Mouse (Mus musculus): ENCODE measurements around the gene Rpl36al. TPM values are rescaled to one million over a fixed set of nuclear protein-coding genes. Genes with fewer than 3 reads are reported as not detected.
"Not testable (repeated sequence)": the region's sequence is repeated elsewhere in the genome, so short reads cannot be mapped to it uniquely, and the experiment has no call there.

The Rpl36al gene
- polyA plus RNA-seq, 1 experiment: 360 TPM

DNA sequence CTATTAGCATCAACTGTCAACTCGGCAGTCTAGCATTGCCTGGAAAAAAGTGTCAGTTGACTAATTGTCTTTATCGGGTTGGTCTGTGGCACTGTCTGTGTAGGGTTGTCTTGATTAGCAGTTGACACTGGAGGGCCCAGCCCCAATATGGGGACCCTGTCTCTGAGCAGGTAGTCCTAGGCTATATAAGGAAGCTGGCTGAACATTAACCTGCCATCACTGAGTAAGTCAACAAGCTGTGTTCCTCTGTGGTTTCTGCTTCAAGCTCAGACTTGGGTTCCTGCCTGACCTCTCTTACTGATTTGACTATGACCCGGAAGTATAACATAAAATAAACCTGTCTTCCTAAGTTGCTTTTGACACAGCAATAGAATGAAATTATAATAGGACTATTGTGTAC, 7.9 kb downstream of the Rpl36al start:
- H3K27me3 ChIP-seq (ENCODE audit: control insufficient read depth, insufficient read depth, low read length): no peaks in the 10 kb centered on the region
- DNase-seq: no peak
- H3K4me3 ChIP-seq (replicated peaks; ENCODE audit: insufficient read depth, low read depth, low read length): no peak overlapping the region
- no peak overlapping the region for H3K27ac ChIP-seq (ENCODE audit: insufficient read depth, low read length)
- WGBS: 93% methylated on average over 3 of the region's 3 CpGs
- TF ChIP-seq POLR2A (IDR thresholded peaks at IDR 0.05; ENCODE audit: borderline replicate concordance, insufficient read depth, low read length): no peak
- TF ChIP-seq CTCF (IDR thresholded peaks at IDR 0.05; ENCODE audit: borderline replicate concordance, insufficient read depth, low read depth, low read length): no peak
- no peaks in the 10 kb centered on the region for H3K4me1 ChIP-seq (ENCODE audit: control insufficient read depth, insufficient read depth, low read length)

DNA sequence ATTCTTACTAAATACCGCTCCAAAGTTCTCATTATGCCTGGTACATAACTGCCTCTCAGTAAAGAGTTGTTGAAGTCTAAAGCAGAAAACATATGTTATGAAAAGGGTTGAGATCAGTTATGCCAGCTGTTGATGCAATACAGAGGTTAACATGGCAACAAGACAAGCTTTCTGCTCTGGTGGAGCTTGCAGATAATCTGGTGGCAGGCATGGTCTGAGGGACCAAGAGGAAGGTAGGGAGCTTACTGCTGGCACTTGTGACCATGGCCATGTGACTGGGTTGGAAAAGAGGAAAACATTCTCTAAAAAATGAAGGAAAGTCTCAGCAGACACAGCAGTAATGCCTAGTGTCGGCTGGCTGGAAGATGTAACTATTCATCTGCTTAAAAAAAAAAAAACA, 12.6 kb downstream of the Rpl36al start:
- H3K27ac ChIP-seq (ENCODE audit: insufficient read depth, low read length): no peak overlapping the region
- 91% methylated on average over 2 of the region's 2 CpGs for WGBS
- DNase-seq: no peak

DNA sequence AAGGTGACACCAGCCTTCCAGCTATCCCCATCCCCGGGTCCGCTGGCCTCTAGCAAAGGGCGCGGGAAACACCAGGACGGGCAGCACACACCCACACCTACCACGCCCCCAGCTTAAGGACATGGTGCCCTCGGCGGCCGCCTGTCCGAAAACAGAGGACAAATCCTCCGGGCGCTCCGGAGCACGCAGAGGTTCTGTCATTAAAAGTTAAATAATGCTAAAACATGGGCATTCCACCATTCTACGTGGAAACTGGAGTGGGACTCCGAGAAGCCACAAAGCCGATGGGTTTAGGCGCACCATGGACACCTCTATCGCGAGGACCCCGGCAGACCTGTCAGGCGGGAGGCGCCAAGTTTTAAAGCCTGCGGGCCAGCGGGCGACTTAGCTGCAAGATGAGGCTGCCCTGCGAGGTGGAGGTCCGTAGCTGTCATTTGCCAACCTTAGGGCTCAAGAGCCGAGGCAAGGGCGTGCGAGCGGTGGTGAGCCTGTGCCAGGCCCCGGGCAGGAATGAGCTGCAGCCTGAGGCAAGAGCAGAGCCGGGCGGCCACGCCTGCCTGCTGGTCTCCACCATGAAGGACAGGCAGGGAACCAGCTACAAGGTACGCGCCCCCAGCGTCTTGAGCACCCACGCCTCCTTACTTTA, 15.3 kb downstream of the Rpl36al start, which contains the start of gene Lrr1:
TSS of gene Lrr1 (plus strand) at position 354 of the 646 bp plus-strand sequence.
- TF ChIP-seq CTCF (IDR thresholded peaks at IDR 0.05; ENCODE audit: borderline replicate concordance, insufficient read depth, low read depth, low read length) (no peak), POLR2A (IDR thresholded peaks at IDR 0.05; ENCODE audit: borderline replicate concordance, insufficient read depth, low read length) (no peak; the same call in 1 of the 2 replicates)
- peak; percentile 82 to 94 for DNase-seq
- Histone ChIP-seq H3K4me1 (ENCODE audit: control insufficient read depth, insufficient read depth, low read length) (no peaks in the 10 kb centered on the region), H3K4me3 (replicated peaks; ENCODE audit: insufficient read depth, low read depth, low read length) (peak within 1 kb of the TSS; percentile 78), H3K27ac (ENCODE audit: insufficient read depth, low read length) (peak within 1 kb of the TSS; percentile 80; the same call in 1 of the 2 replicates), H3K27me3 (ENCODE audit: control insufficient read depth, insufficient read depth, low read length) (no peaks in the 10 kb centered on the region)
- WGBS: under 1% methylated on average over 40 of the region's 40 CpGs

More for the DNA sequence above, 12.6 kb downstream of the Rpl36al start:
- no peak overlapping the region for H3K4me3 ChIP-seq (replicated peaks; ENCODE audit: insufficient read depth, low read depth, low read length)
- no peak for TF ChIP-seq POLR2A (IDR thresholded peaks at IDR 0.05; ENCODE audit: borderline replicate concordance, insufficient read depth, low read length)
- no peak for TF ChIP-seq CTCF (IDR thresholded peaks at IDR 0.05; ENCODE audit: borderline replicate concordance, insufficient read depth, low read depth, low read length)
- H3K4me1 ChIP-seq (ENCODE audit: control insufficient read depth, insufficient read depth, low read length): no peaks in the 10 kb centered on the region
- no peaks in the 10 kb centered on the region for H3K27me3 ChIP-seq (ENCODE audit: control insufficient read depth, insufficient read depth, low read length)

DNA sequence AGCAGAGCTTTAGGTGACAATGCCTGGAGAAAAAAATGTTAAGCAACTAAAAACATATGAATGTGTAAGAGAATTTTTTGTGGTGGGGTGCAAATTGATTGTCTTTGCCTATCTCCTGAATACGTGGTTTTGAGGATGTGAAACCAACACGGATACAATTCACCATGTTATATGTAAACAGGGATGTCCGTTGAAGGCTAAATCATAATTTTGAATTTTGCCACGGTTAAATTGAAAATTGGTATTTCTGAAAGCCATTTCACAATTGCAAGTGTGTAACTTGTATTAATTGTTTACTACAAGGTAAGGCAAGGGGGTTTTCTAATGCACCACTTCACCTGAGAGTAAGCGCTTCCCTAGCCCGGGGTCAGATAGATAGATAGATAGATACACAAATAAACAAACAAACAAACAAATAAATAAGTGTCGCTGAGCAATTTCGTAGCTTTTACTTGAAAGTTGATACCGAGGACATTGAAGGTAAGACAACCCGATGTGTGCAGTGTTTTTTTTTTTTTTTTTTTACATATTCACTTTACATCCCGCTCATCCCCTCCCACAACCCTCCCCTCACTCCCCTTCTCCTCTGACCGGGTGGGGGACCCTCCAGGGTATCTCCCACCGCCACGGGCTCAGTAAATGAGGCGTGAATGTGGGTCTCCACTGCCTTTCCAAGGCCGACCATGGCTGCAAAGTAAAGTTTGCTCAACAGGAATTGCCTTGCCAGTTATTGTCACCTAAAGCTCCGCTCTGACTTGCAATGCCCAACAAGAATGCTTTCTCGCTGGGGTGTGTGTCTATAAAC, 16.0 kb downstream of the Rpl36al start:
- H3K4me1 ChIP-seq (ENCODE audit: control insufficient read depth, insufficient read depth, low read length): no peaks in the 10 kb centered on the region
- H3K27ac ChIP-seq (ENCODE audit: insufficient read depth, low read length): no peak overlapping the region
- peak overlapping the region; percentile 78 for H3K4me3 ChIP-seq (replicated peaks; ENCODE audit: insufficient read depth, low read depth, low read length)
- no peaks in the 10 kb centered on the region for H3K27me3 ChIP-seq (ENCODE audit: control insufficient read depth, insufficient read depth, low read length)
- TF ChIP-seq POLR2A (IDR thresholded peaks at IDR 0.05; ENCODE audit: borderline replicate concordance, insufficient read depth, low read length): 0 out of 2 replicates have a peak, but pooled peaks have one; percentile 18
- TF ChIP-seq CTCF (IDR thresholded peaks at IDR 0.05; ENCODE audit: borderline replicate concordance, insufficient read depth, low read depth, low read length): no peak
- DNase-seq: no peak
- WGBS: 7% methylated on average over 18 of the region's 18 CpGs

DNA sequence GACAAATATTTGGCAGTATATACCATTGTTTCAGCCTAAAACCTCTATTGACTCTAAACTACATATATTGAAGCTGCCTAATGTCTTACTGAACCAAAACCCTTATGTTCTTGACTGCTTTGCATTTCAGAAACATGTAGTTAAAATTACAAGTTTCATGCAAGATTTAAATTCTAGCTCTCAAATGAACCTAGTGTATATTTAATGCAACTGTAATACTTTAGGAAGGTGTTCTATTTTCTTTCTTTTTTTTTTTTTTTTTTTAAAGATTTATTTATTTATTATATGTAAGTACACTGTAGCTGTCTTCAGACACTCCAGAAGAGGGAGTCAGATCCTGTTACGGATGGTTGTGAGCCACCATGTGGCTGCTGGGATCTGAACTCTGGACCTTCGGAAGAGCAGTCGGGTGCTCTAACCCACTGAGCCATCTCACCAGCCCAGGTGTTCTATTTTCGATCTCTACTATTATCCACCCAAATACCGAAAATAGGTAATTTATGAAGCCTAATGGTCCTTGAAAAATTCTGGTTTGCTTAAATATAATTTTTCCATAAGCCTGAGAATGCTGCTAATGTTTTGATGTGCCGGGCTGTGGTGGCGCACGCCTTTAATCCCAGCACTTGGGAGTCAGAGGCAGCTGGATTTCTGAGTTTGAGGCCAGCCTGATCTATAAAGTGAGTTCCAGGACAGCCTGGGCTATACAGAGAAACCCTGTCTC, 16.9 kb downstream of the Rpl36al start:
- 56% methylated on average over 8 of the region's 8 CpGs for WGBS
- not testable (repeated sequence) for H3K4me3 ChIP-seq (replicated peaks; ENCODE audit: insufficient read depth, low read depth, low read length); H3K4me1 ChIP-seq (ENCODE audit: control insufficient read depth, insufficient read depth, low read length); H3K27me3 ChIP-seq (ENCODE audit: control insufficient read depth, insufficient read depth, low read length); H3K27ac ChIP-seq (ENCODE audit: insufficient read depth, low read length); DNase-seq

DNA sequence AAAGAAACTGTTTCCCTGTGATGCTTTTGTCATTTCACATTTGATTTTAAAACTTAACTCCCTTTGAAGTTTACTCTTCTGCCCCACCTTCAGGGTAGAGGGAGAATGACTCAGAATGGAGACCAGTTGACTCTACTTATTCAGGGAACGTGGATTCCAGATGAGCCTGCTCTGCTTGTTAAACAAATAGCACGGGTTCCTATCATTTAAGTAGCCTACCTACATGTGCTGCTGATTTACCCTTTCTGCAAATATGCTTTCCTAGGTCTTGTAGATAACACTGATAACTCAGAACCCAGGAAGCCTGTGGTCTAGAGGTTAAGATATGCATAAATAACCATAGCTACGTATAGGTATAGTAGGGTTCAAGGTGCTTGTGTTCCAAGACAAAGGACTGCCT, 19.0 kb downstream of the Rpl36al start:
- TF ChIP-seq CTCF (IDR thresholded peaks at IDR 0.05; ENCODE audit: borderline replicate concordance, insufficient read depth, low read depth, low read length) (no peak), POLR2A (IDR thresholded peaks at IDR 0.05; ENCODE audit: borderline replicate concordance, insufficient read depth, low read length) (no peak)
- H3K27ac ChIP-seq (ENCODE audit: insufficient read depth, low read length): no peak overlapping the region
- WGBS: 53% methylated on average over 3 of the region's 3 CpGs
- no peaks in the 10 kb centered on the region for H3K4me1 ChIP-seq (ENCODE audit: control insufficient read depth, insufficient read depth, low read length)
- no peak overlapping the region for H3K4me3 ChIP-seq (replicated peaks; ENCODE audit: insufficient read depth, low read depth, low read length)
- DNase-seq: no peak
- H3K27me3 ChIP-seq (ENCODE audit: control insufficient read depth, insufficient read depth, low read length): no peaks in the 10 kb centered on the region

DNA sequence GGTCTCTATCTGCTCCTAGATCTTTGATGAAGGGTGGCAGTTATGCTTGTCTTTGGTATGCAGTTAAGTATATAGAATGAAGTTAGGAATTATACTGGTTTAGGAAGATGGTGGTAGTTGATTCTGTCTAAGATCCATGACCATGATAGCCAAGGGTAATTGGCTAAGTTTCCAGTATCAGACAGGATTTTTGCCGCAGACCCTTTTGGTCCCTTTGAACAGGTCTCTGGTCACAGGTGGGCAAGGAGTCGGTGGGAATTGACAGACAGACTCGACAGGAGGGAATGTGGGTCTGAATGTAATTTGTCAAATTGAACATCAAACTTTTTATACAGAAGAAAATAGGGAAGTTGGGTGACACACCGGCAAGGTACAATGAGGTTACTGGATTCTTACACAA, 20.3 kb downstream of the Rpl36al start:
- H3K27me3 ChIP-seq (ENCODE audit: control insufficient read depth, insufficient read depth, low read length); H3K4me3 ChIP-seq (replicated peaks; ENCODE audit: insufficient read depth, low read depth, low read length); H3K4me1 ChIP-seq (ENCODE audit: control insufficient read depth, insufficient read depth, low read length); H3K27ac ChIP-seq (ENCODE audit: insufficient read depth, low read length); DNase-seq: not testable (repeated sequence)
- WGBS: 83% methylated on average over 4 of the region's 4 CpGs

DNA sequence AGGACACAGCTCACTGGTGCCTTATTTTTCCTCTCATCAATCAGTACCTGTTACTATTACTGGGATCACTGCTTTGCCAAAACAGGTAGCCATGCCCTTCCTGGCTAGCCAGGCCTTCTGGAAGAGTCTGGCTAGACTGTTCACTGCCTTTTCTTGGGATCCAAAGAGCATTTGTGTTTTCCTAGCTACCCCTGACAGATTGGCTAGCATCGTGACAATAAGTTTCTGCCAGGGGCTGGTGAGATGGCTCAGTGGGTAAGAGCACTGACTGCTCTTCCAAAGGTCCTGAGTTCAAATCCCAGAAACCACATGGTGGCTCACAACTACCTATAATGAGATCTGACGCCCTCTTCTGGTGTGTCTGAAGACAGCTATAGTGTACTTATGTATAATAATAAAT, 23.2 kb downstream of the Rpl36al start:
- DNase-seq; H3K4me1 ChIP-seq (ENCODE audit: control insufficient read depth, insufficient read depth, low read length); H3K4me3 ChIP-seq (replicated peaks; ENCODE audit: insufficient read depth, low read depth, low read length); H3K27me3 ChIP-seq (ENCODE audit: control insufficient read depth, insufficient read depth, low read length); H3K27ac ChIP-seq (ENCODE audit: insufficient read depth, low read length): not testable (repeated sequence)
- 62% methylated on average over 2 of the region's 2 CpGs for WGBS

Measured in cerebellum, adult 2 months (tissue).